ENCODE assay signal across 11 mouse cellular contexts in genomic region chr3:51417966-51418365, GRCm38 (mm10). TPM values are rescaled to one million over a fixed set of nuclear protein-coding genes. Genes with fewer than 3 reads are reported as not detected.
A peak's percentile ranks its signal among the peaks of the same experiment; 100 is the strongest.
DNase-seq lines count a peak whose midpoint lies in the region; ATAC-seq lines count a peak whose summit lies in the region.
"Had no signal": no experiment of that assay in that cellular context is flagged by ENCODE, and none has a peak within 500 bp of the region (broad histone marks: within the 10 kb centered on the region; RNA-seq: fewer than 3 reads in every experiment).

No protein-coding gene starts in this region.

- DNase-seq in ovary, postnatal 36 days (ENCODE audit: low spot score): no peak
- DNase-seq: adrenal gland, postnatal 10 days; thymus, postnatal 4 days had no signal

- no peak overlapping the region for H3K9ac ChIP-seq in limb, embryonic 15.5 days
- H3K9ac ChIP-seq in stomach, embryonic 16.5 days (ENCODE audit: low read length): no peak overlapping the region

- no peaks in the 10 kb centered on the region for H3K9me3 ChIP-seq in erythroblast, embryonic 14.5 days (ENCODE audit: control insufficient read depth, low read length)
- H3K9me3 ChIP-seq in megakaryocyte, embryonic 14.5 days: no peaks in the 10 kb centered on the region
- H3K9me3 ChIP-seq in limb, embryonic 15.5 days: no peaks in the 10 kb centered on the region
- H3K9me3 ChIP-seq in stomach, embryonic 16.5 days (replicated peaks; ENCODE audit: control insufficient read depth, low read length): no peaks in the 10 kb centered on the region

- no peak overlapping the region for H3K27ac ChIP-seq in limb, embryonic 15.5 days
- no peak overlapping the region for H3K27ac ChIP-seq in stomach, embryonic 16.5 days (ENCODE audit: low read length)

- 0 out of 2 replicates have a peak overlapping the region, but pooled peaks have one; percentile 17 for H3K4me2 ChIP-seq in limb, embryonic 15.5 days
- H3K4me2 ChIP-seq in stomach, embryonic 16.5 days (ENCODE audit: low read depth, low read length): peak overlapping the region; percentile 72

- ATAC-seq in erythroblast, adult 5-6 weeks (replicated peaks; ENCODE audit: low FRiP score, poor library complexity, severe bottlenecking): no peak
- ATAC-seq in megakaryocyte, adult 5-6 weeks (ENCODE audit: poor library complexity, severe bottlenecking): no peak
- ATAC-seq in limb, embryonic 15.5 days (ENCODE audit: insufficient number of reproducible peaks, low FRiP score, low TSS enrichment, low read depth): no peak
- no peak for ATAC-seq in stomach, embryonic 16.5 days (ENCODE audit: insufficient read depth, low FRiP score)
- ATAC-seq in megakaryocyte-erythroid progenitor cell, adult 5-6 weeks (replicated peaks; ENCODE audit: low FRiP score, low TSS enrichment, poor library complexity, severe bottlenecking): no peak

- H3K27me3 ChIP-seq in erythroblast, embryonic 14.5 days (ENCODE audit: control insufficient read depth): no peaks in the 10 kb centered on the region
- no peaks in the 10 kb centered on the region for H3K27me3 ChIP-seq in megakaryocyte, embryonic 14.5 days (replicated peaks)
- no peaks in the 10 kb centered on the region for H3K27me3 ChIP-seq in limb, embryonic 15.5 days
- no peaks in the 10 kb centered on the region for H3K27me3 ChIP-seq in stomach, embryonic 16.5 days (ENCODE audit: control insufficient read depth, insufficient read depth, low read length)

- 71% methylated on average over 2 of the region's 2 CpGs for WGBS in limb, embryonic 15.5 days
- WGBS in stomach, embryonic 16.5 days: 47% methylated on average over 2 of the region's 2 CpGs

- peaks cover 65% of the 10 kb centered on the region for H3K4me1 ChIP-seq in erythroblast, embryonic 14.5 days (ENCODE audit: control insufficient read depth)
- peaks cover 72% of the 10 kb centered on the region for H3K4me1 ChIP-seq in megakaryocyte, embryonic 14.5 days
- peaks cover 16% of the 10 kb centered on the region for H3K4me1 ChIP-seq in limb, embryonic 15.5 days
- H3K4me1 ChIP-seq in stomach, embryonic 16.5 days (ENCODE audit: control insufficient read depth, insufficient read depth, low read length): peaks cover 21% of the 10 kb centered on the region

- peak overlapping the region; percentile 73 for H3K4me3 ChIP-seq in erythroblast, embryonic 14.5 days (replicated peaks)
- H3K4me3 ChIP-seq in megakaryocyte, embryonic 14.5 days (replicated peaks): peak overlapping the region; percentile 23
- no peak overlapping the region; the same call in 1 of the 2 replicates for H3K4me3 ChIP-seq in limb, embryonic 15.5 days
- H3K4me3 ChIP-seq in stomach, embryonic 16.5 days (replicated peaks; ENCODE audit: low read length): no peak overlapping the region

- peaks cover 30% of the 10 kb centered on the region for H3K36me3 ChIP-seq in erythroblast, embryonic 14.5 days (ENCODE audit: control insufficient read depth)
- H3K36me3 ChIP-seq in megakaryocyte, embryonic 14.5 days (replicated peaks; ENCODE audit: low read length): peaks cover 2% of the 10 kb centered on the region
- no peaks in the 10 kb centered on the region; the same call in 1 of the 2 replicates for H3K36me3 ChIP-seq in limb, embryonic 15.5 days
- H3K36me3 ChIP-seq in stomach, embryonic 16.5 days (ENCODE audit: control insufficient read depth, insufficient read depth, low read length): no peaks in the 10 kb centered on the region

RNA-seq across cellular contexts. Expression of gene Naa15, which starts 3.0 kb away (rescaled TPM):
- polyA plus RNA-seq in erythroblast, embryonic 14.5 days (2012): 1.2 TPM in 2 replicates
- total RNA-seq in erythroblast, adult 5-6 weeks (2015; ENCODE audit: low replicate concordance): 27.2 and 38.0 TPM in 2 replicates
- 42.0 and 49.9 TPM in 2 replicates for total RNA-seq in erythroblast, adult 5-6 weeks (2017; ENCODE audit: low replicate concordance)
- 1.7 and 10.5 TPM in 2 replicates for polyA plus RNA-seq in megakaryocyte, embryonic 14.5 days (2012; ENCODE audit: insufficient read depth, low replicate concordance)
- total RNA-seq in megakaryocyte, adult 5-6 weeks (2015): 49.5 and 61.9 TPM in 2 replicates
- total RNA-seq in megakaryocyte, adult 5-6 weeks (2017): 50.3 and 66.1 TPM in 2 replicates
- polyA plus RNA-seq in limb, embryonic 15.5 days (2015; fragmentation: Nextera tagmentation; extraction: Ambion mirVana): 41.1 and 46.5 TPM in 2 replicates
- 25.3 and 28.9 TPM in 2 replicates for polyA plus RNA-seq in stomach, embryonic 16.5 days (2015; fragmentation: Nextera tagmentation; extraction: Ambion mirVana)
- total RNA-seq in megakaryocyte-erythroid progenitor cell, adult 5-6 weeks (2014; fragmentation: Nextera tagmentation): 116 and 129 TPM in 2 replicates
- 123 and 152 TPM in 2 replicates for total RNA-seq in megakaryocyte-erythroid progenitor cell, adult 5-6 weeks (2017)

RNA-seq across cellular contexts. Expression of gene Ndufc1, which starts 9.2 kb away (rescaled TPM):
- 4.2 and 5.7 TPM in 2 replicates for polyA plus RNA-seq in erythroblast, embryonic 14.5 days (2012)
- total RNA-seq in erythroblast, adult 5-6 weeks (2015; ENCODE audit: low replicate concordance): 27.4 and 43.2 TPM in 2 replicates
- 2.5 and 23.8 TPM in 2 replicates for total RNA-seq in erythroblast, adult 5-6 weeks (2017; ENCODE audit: low replicate concordance)
- 15.6 and 41.0 TPM in 2 replicates for polyA plus RNA-seq in megakaryocyte, embryonic 14.5 days (2012; ENCODE audit: insufficient read depth, low replicate concordance)
- 118 and 150 TPM in 2 replicates for total RNA-seq in megakaryocyte, adult 5-6 weeks (2015)
- total RNA-seq in megakaryocyte, adult 5-6 weeks (2017): 46.2 and 78.2 TPM in 2 replicates
- 577 and 625 TPM in 2 replicates for polyA plus RNA-seq in limb, embryonic 15.5 days (2015; fragmentation: Nextera tagmentation; extraction: Ambion mirVana)
- 640 and 740 TPM in 2 replicates for polyA plus RNA-seq in stomach, embryonic 16.5 days (2015; fragmentation: Nextera tagmentation; extraction: Ambion mirVana)
- 273 and 323 TPM in 2 replicates for total RNA-seq in megakaryocyte-erythroid progenitor cell, adult 5-6 weeks (2014; fragmentation: Nextera tagmentation)
- 64.5 and 116 TPM in 2 replicates for total RNA-seq in megakaryocyte-erythroid progenitor cell, adult 5-6 weeks (2017)

RNA-seq across cellular contexts. Expression of gene Mgarp, which starts 21.4 kb away (rescaled TPM):
- 0.08 TPM in 2 replicates for polyA plus RNA-seq in erythroblast, embryonic 14.5 days (2012)
- total RNA-seq in erythroblast, adult 5-6 weeks (2015; ENCODE audit: low replicate concordance): not detected in 2 replicates
- total RNA-seq in erythroblast, adult 5-6 weeks (2017; ENCODE audit: low replicate concordance): 0.56 TPM in 1 of 2 replicates, not detected in the other
- polyA plus RNA-seq in megakaryocyte, embryonic 14.5 days (2012; ENCODE audit: insufficient read depth, low replicate concordance): 6.5 TPM in 1 of 2 replicates, not detected in the other
- not detected in 2 replicates for total RNA-seq in megakaryocyte, adult 5-6 weeks (2015)
- total RNA-seq in megakaryocyte, adult 5-6 weeks (2017): not detected in 2 replicates
- 6.7 TPM in 2 replicates for polyA plus RNA-seq in limb, embryonic 15.5 days (2015; fragmentation: Nextera tagmentation; extraction: Ambion mirVana)
- polyA plus RNA-seq in stomach, embryonic 16.5 days (2015; fragmentation: Nextera tagmentation; extraction: Ambion mirVana): 4.2 and 4.5 TPM in 2 replicates
- not detected in 2 replicates for total RNA-seq in megakaryocyte-erythroid progenitor cell, adult 5-6 weeks (2014; fragmentation: Nextera tagmentation)
- not detected in 2 replicates for total RNA-seq in megakaryocyte-erythroid progenitor cell, adult 5-6 weeks (2017)
- total RNA-seq: layer of hippocampus, adult 18-20 months had no signal

Comparison
In these comparisons a context has a peak if more than half of its experiments do, and no peak if none do; other contexts are left out.
1. H3K4me3 ChIP-seq: peak in erythroblast, embryonic 14.5 days (single experiment) and megakaryocyte, embryonic 14.5 days (single experiment); none in limb, embryonic 15.5 days (single experiment) and stomach, embryonic 16.5 days (single experiment).
2. RNA of gene Ndufc1, which starts 9.2 kb away (polyA plus RNA-seq): 640 to 740 TPM in stomach, embryonic 16.5 days and 577 to 625 TPM in limb, embryonic 15.5 days; 15.6 to 41.0 TPM in megakaryocyte, embryonic 14.5 days and 4.2 to 5.7 TPM in erythroblast, embryonic 14.5 days; every median in the first group is over 10 times any median in the second.